Mouse (Mus musculus) cerebellum, adult 18-20 months (tissue): ENCODE data around the gene Olfr1163.
"Not testable (repeated sequence)": the region's sequence is repeated elsewhere in the genome, so short reads cannot be mapped to it uniquely, and the experiment has no call there.

Experiments
- DNase-seq, 2 experiments: peaks; one replicate each; pipeline ENCODE4 v3.0.0; 2021

Gene Olfr1163

GRCm38 (mm10) chr2:88071730-88072129 lies at the start of gene Olfr1163:
Olfr1163 (minus strand) TSS chr2:88071830.
- no peak for DNase-seq

- DNase-seq, result no peak
These were observed 22.2 kb upstream of the Olfr1163 start, which contains the start of gene Olfr1164 for GRCm38 (mm10) chr2:88093866-88094265. Olfr1164 (minus strand) TSS chr2:88093966.

- no peak for DNase-seq
These were observed 8.0 kb downstream of the Olfr1163 start for GRCm38 (mm10) chr2:88063587-88063986.

GRCm38 (mm10) chr2:88051029-88051428 lies 20.6 kb downstream of the Olfr1163 start, which contains the start of gene Olfr1162:
Olfr1162 (minus strand) TSS chr2:88051129.
- no peak for DNase-seq

- DNase-seq, result no peak
These were observed 34.0 kb downstream of the Olfr1163 start, which contains the start of gene Olfr73 for GRCm38 (mm10) chr2:88037599-88037998. Olfr73 (minus strand) TSS chr2:88037699.

GRCm38 (mm10) chr2:88022474-88022873 lies 49.2 kb downstream of the Olfr1163 start, which contains the start of gene Olfr1161:
Olfr1161 (plus strand) TSS chr2:88022774.
- not testable (repeated sequence) for DNase-seq
